Mouse (Mus musculus) heart, adult 2 months (tissue): ENCODE measurements at regions not wholly inside any gene's neighbourhood (a gene's known extent, or its start where the extent isn't known, plus 50 kb on each side); places are given as distances from the start of the nearest gene placed in this dataset.
A peak's percentile ranks its signal among the peaks of the same experiment; 100 is the strongest.
"Not testable (repeated sequence)": the region's sequence is repeated elsewhere in the genome, so short reads cannot be mapped to it uniquely, and the experiment has no call there.

Experiments used
- DNase-seq, 2 experiments: peaks; one replicate each; pipeline ENCODE4 v3.0.0; 2021
- H3K27ac ChIP-seq: fragments of 200-600 bp; 2 replicates; pipeline ENCODE4 v1.8.1; 2022
- H3K27me3 ChIP-seq: fragments of 200-500 bp; 2 replicates; pipeline ENCODE4 v1.6.1; 2012; ENCODE audit warnings: mild to moderate bottlenecking, low read length, inconsistent platforms, mixed read lengths; ENCODE audit not compliant: control insufficient read depth, insufficient read depth
- H3K36me3 ChIP-seq: fragments of 200-500 bp; 2 replicates; pipeline ENCODE4 v1.6.1; 2012; ENCODE audit warnings: low read length, inconsistent platforms; ENCODE audit not compliant: control insufficient read depth, insufficient read depth
- H3K4me1 ChIP-seq: fragments of 200-500 bp; 2 replicates; pipeline ENCODE4 v1.6.1; 2011; ENCODE audit warnings: low read length; ENCODE audit not compliant: control insufficient read depth, insufficient read depth
- H3K4me3 ChIP-seq: fragments of 200-600 bp; 2 replicates; pipeline ENCODE4 v1.8.1; 2022
- H3K79me2 ChIP-seq: fragments of 200-500 bp; replicated peaks from 2 replicates; pipeline ENCODE4 v1.6.1; 2012; ENCODE audit warnings: mild to moderate bottlenecking, inconsistent platforms, low read length, moderate library complexity, mixed read lengths; ENCODE audit not compliant: control insufficient read depth, insufficient read depth
- H3K9ac ChIP-seq: fragments of 200-500 bp; 2 replicates; pipeline ENCODE4 v1.6.1; 2012; ENCODE audit warnings: low read depth, mild to moderate bottlenecking, control low read depth, inconsistent platforms, low read length, mixed read lengths
- CTCF ChIP-seq: fragments of 200-600 bp; IDR thresholded peaks from 2 replicates; pipeline ENCODE4 v1.8.1; 2022; ENCODE audit warnings: antibody characterized with exemption, mild to moderate bottlenecking, moderate library complexity
- EP300 ChIP-seq: fragments of 200-500 bp; IDR thresholded peaks from 2 replicates; pipeline ENCODE4 v1.6.1; 2011; ENCODE audit warnings: low read depth, low read length, control low read depth; ENCODE audit not compliant: insufficient read depth
- POLR2A ChIP-seq: fragments of 200-500 bp; IDR thresholded peaks from 2 replicates; pipeline ENCODE4 v1.6.1; 2011; ENCODE audit warnings: mild to moderate bottlenecking, low read depth, low read length, control low read depth; ENCODE audit not compliant: insufficient read depth
- WGBS: fragments of 180-500 bp; shearing (Covaris S2); methylation state at CpG from one replicate; pipeline ENCODE4 v1.1.7; 2018; 5-methylcytosine and 5-hydroxymethylcytosine counted together
- intact Hi-C: fragments of 180-260 bp; cut with DNase I; formaldehyde crosslinking; loops from one replicate; pipeline ENCODE4 v1.15.1; 2025

DNA sequence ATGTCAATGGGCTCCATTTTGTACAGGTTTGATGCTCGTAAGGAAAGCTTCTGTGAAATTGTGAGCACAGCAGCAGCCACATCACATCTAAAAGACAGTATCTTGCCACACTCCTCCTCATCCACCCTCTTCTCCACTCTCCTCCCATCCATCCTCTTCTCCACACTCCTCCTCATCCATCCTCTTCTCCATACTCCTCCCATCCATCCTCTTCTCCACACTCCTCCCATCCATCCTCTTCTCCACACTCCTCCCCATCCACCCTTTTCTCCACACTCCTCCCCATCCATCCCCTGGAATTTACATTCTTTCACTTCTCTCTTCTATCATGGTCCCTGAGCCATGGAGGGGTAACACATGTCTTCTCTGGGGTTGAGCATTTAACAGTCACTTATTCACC lies 116.7 kb upstream of the Dnajc1 start:
- H3K27me3 ChIP-seq = no peaks in the 10 kb centered on the region
- no peaks in the 10 kb centered on the region for H3K79me2 ChIP-seq
- H3K36me3 ChIP-seq = no peaks in the 10 kb centered on the region
- DNase-seq = no peak
- no peak overlapping the region for H3K9ac ChIP-seq
- no peak overlapping the region for H3K27ac ChIP-seq
- H3K4me1 ChIP-seq = no peaks in the 10 kb centered on the region
- intact Hi-C loops = no loop called here
- no peak overlapping the region for H3K4me3 ChIP-seq
- TF ChIP-seq CTCF (no peak), EP300 (no peak), POLR2A (no peak)
- 71% methylated on average over 1 of the region's 1 CpGs for WGBS

DNA sequence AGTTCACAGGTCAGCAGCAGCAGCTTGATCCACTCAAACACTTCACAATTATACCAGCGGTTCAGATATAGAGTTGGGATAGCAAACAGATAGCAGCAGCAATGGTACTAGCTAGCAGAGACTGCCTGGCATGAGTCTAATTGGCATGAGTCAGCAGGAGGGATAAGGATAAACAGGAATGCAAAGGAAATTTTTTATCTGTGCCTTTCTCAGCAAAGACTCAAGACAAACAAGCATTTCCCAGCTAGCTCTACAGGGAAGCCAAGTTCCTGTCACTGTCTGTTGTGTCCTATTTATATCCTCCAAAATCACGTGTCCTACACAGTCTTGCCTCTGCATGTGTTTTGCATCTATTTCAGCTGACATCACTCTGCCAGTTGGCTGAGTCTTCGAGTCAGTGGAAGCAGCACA lies 80.7 kb upstream of the Dnajc1 start:
- intact Hi-C loops = no loop called here
- H3K27ac ChIP-seq = peak overlapping the region; percentile 68
- no peaks in the 10 kb centered on the region for H3K27me3 ChIP-seq
- H3K4me1 ChIP-seq = peaks cover 6% of the 10 kb centered on the region
- 0% methylated on average over 3 of the region's 3 CpGs for WGBS
- H3K4me3 ChIP-seq = no peak overlapping the region
- peaks cover 7% of the 10 kb centered on the region; the same call in 1 of the 2 replicates for H3K36me3 ChIP-seq
- H3K79me2 ChIP-seq = no peaks in the 10 kb centered on the region
- peak; percentile 20 to 56 for DNase-seq
- H3K9ac ChIP-seq = 0 out of 2 replicates have a peak overlapping the region, but pooled peaks have one; percentile 33
- TF ChIP-seq POLR2A = no peak
- TF ChIP-seq CTCF = no peak
- 0 out of 2 replicates have a peak, but pooled peaks have one; percentile 36 for TF ChIP-seq EP300

DNA sequence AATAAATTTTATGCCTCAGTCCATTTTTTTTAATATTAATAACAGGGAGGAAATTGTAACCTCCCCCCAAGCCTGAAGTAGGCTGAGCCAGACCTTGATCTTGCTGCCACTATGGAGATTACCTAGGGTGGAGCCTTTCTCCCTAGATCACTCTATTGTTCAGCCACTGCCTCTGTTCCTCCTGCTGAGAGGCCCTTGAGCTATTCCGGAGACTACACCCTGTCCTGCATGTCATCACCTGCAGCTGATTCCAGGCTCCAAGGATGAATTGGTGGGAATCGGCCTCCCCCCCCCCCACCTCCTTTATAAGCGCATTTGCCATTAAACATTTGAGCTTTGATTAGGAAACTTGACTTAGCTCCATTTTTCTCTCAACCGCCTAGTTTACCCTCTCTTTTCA lies 68.3 kb upstream of the Dnajc1 start:
- intact Hi-C loops = no loop called here

DNA sequence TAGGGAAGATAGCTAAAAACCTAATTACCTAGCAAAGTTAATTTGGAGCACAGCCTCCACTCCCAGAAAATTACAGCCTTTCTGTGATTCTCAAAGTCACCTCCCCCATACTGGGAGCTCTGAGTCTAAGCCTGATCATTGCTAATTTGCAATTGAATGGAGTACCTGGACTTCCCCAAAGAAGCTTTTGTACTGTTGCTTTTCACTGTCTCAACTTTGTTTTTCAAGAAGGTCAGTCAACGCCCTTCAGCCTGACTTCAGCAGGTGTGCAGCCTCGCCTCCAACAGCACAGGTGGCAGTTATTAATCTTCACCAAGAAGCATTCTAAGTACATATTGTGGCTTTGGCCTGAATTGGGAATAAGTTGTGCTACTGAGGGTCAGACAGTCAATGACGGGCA lies 67.7 kb upstream of the Dnajc1 start:
- intact Hi-C loops, DNase-seq: not testable (repeated sequence)
- 89% methylated on average over 3 of the region's 3 CpGs for WGBS

More for the DNA sequence above, 68.3 kb upstream of the Dnajc1 start:
- 91% methylated on average over 4 of the region's 4 CpGs for WGBS
- no peaks in the 10 kb centered on the region for H3K27me3 ChIP-seq
- TF ChIP-seq EP300 = no peak
- no peak for TF ChIP-seq POLR2A
- H3K4me1 ChIP-seq = no peaks in the 10 kb centered on the region
- H3K9ac ChIP-seq = no peak overlapping the region
- no peaks in the 10 kb centered on the region for H3K79me2 ChIP-seq
- H3K36me3 ChIP-seq = no peaks in the 10 kb centered on the region
- no peak for DNase-seq
- H3K4me3 ChIP-seq = no peak overlapping the region
- no peak overlapping the region for H3K27ac ChIP-seq

DNA sequence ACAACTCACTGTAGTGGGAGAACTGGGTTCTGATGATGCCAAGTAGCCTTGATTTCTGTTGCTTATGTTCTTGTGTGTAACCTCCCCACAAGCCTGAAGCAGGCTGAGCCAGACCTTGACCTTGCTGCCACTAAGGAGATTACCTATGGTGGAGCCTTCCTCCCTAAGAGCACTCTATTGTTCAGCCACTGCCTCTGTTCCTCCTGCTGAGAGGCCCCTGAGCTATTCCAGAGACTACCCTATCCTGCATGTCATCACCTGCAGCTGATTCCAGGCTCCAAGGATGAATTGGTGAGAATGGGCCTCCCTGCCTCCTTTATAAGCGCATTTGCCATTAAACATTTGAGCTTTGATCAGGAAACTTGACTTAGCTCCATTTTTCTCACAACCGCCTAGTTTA lies 60.8 kb upstream of the Dnajc1 start:
- H3K79me2 ChIP-seq, H3K9ac ChIP-seq, DNase-seq, H3K27me3 ChIP-seq, H3K36me3 ChIP-seq, intact Hi-C loops, H3K4me3 ChIP-seq, H3K4me1 ChIP-seq, H3K27ac ChIP-seq: not testable (repeated sequence)
- 66% methylated on average over 2 of the region's 2 CpGs for WGBS

More for the DNA sequence above, 67.7 kb upstream of the Dnajc1 start:
- not testable (repeated sequence) for H3K27ac ChIP-seq, H3K4me3 ChIP-seq, H3K36me3 ChIP-seq, H3K27me3 ChIP-seq, H3K4me1 ChIP-seq, H3K79me2 ChIP-seq, H3K9ac ChIP-seq

DNA sequence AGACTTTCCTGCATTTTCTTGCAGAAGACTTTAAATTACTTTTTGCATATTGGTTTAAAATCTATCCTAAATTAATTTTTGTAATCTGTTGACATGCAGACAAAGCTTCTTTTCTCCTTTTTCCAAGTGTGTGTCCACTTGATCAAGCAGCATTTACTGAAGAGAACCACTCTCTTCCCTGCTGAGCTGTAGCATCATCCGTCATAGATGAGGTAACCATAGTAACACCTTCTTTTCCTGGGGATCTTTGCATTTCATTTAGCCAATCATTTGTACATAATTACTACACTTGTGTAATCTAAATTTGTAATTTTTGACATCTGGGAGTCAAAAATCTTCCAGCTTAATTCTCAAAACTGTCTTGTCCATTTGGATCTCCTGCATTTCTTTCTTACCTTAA lies 53.2 kb upstream of the Dnajc1 start:
- Histone ChIP-seq H3K36me3 (no peaks in the 10 kb centered on the region), H3K27me3 (no peaks in the 10 kb centered on the region), H3K9ac (no peak overlapping the region), H3K4me1 (peaks cover 4% of the 10 kb centered on the region; the same call in 1 of the 2 replicates), H3K79me2 (no peaks in the 10 kb centered on the region), H3K27ac (no peak overlapping the region), H3K4me3 (no peak overlapping the region)
- TF ChIP-seq CTCF (no peak), POLR2A (no peak), EP300 (no peak)
- intact Hi-C loops = no loop called here
- DNase-seq = no peak
- 83% methylated on average over 1 of the region's 1 CpGs for WGBS
